Mouse (Mus musculus): ENCODE measurements around the gene Ptk7. TPM values are rescaled to one million over a fixed set of nuclear protein-coding genes. Genes with fewer than 3 reads are reported as not detected.

Gene Ptk7
- polyA plus RNA-seq, 1 experiment from 2014 or later = 52.6 TPM

GRCm38 (mm10) chr17:46642060-46642459, 12.8 kb upstream of the Ptk7 start:
- Histone ChIP-seq H3K4me1 (peaks cover 21% of the 10 kb centered on the region), H3K36me3 (peaks cover 52% of the 10 kb centered on the region), H3K9ac (no peak overlapping the region), H3K9me3 (no peaks in the 10 kb centered on the region), H3K27ac (replicated peaks) (no peak overlapping the region), H3K4me2 (no peak overlapping the region), H3K27me3 (replicated peaks) (no peaks in the 10 kb centered on the region), H3K4me3 (no peak overlapping the region)
- 87% methylated on average over 17 of the region's 17 CpGs for WGBS
- no peak for ATAC-seq (ENCODE audit: extremely low read depth, insufficient number of reproducible peaks, low FRiP score, low TSS enrichment)

DNA sequence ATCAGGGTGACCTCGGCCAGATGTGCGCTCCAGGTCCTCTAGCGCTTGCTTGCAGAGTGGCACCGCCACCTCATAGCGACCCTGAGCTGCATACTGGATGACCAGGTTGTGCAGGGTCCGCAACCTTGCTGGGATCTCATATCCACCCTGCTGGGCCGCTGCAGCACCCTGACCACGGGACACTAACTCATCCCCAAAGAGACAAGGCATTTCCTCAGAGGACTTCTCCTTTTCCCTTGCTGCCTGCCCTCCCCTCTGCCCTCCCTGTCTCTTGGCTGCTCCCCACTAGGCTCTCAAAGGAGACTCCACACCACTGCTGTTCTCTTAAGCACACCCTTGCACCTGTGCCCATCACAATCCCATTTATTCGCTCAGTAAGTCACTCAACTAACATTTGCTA, 10.6 kb upstream of the Ptk7 start:
- peaks cover 19% of the 10 kb centered on the region for H3K4me1 ChIP-seq
- 74% methylated on average over 9 of the region's 9 CpGs for WGBS
- no peak overlapping the region for H3K27ac ChIP-seq (replicated peaks)
- no peaks in the 10 kb centered on the region for H3K9me3 ChIP-seq
- no peak overlapping the region for H3K9ac ChIP-seq
- ATAC-seq (ENCODE audit: extremely low read depth, insufficient number of reproducible peaks, low FRiP score, low TSS enrichment) = no peak
- no peak overlapping the region for H3K4me2 ChIP-seq
- no peak overlapping the region for H3K4me3 ChIP-seq
- peaks cover 64% of the 10 kb centered on the region for H3K36me3 ChIP-seq
- no peaks in the 10 kb centered on the region for H3K27me3 ChIP-seq (replicated peaks)

GRCm38 (mm10) chr17:46636831-46637523, 7.7 kb upstream of the Ptk7 start:
- 0 out of 2 replicates have a peak overlapping the region, but pooled peaks have one; percentile 2 for H3K27ac ChIP-seq (replicated peaks)
- H3K9ac ChIP-seq = peak overlapping the region; percentile 64

GRCm38 (mm10) chr17:46629685-46630441, 559 bp upstream of the Ptk7 start:
- 10% methylated on average over 12 of the region's 12 CpGs for WGBS
- peaks cover 39% of the 10 kb centered on the region for H3K36me3 ChIP-seq
- no peak for ATAC-seq (ENCODE audit: extremely low read depth, insufficient number of reproducible peaks, low FRiP score, low TSS enrichment)

More at GRCm38 (mm10) chr17:46636831-46637523, 7.7 kb upstream of the Ptk7 start:
- ATAC-seq (ENCODE audit: extremely low read depth, insufficient number of reproducible peaks, low FRiP score, low TSS enrichment) = no peak
- Histone ChIP-seq H3K9me3 (no peaks in the 10 kb centered on the region), H3K27me3 (replicated peaks) (no peaks in the 10 kb centered on the region), H3K4me3 (peak overlapping the region; percentile 20; the same call in 1 of the 2 replicates), H3K36me3 (peaks cover 77% of the 10 kb centered on the region), H3K4me2 (peak overlapping the region; percentile 46), H3K4me1 (peaks cover 10% of the 10 kb centered on the region)
- WGBS = 24% methylated on average over 15 of the region's 15 CpGs

GRCm38 (mm10) chr17:46628471-46628790, 873 bp downstream of the Ptk7 start:
- H3K9ac ChIP-seq = peak overlapping the region; percentile 94
- peaks cover 66% of the 10 kb centered on the region for H3K4me1 ChIP-seq
- peak overlapping the region; percentile 93 for H3K27ac ChIP-seq (replicated peaks)
- no peak for ATAC-seq (ENCODE audit: extremely low read depth, insufficient number of reproducible peaks, low FRiP score, low TSS enrichment)
- 0% methylated on average over 13 of the region's 13 CpGs for WGBS
- peak overlapping the region; percentile 86 for H3K4me2 ChIP-seq
- peaks cover 26% of the 10 kb centered on the region for H3K36me3 ChIP-seq
- H3K9me3 ChIP-seq = no peaks in the 10 kb centered on the region
- H3K4me3 ChIP-seq = peak overlapping the region; percentile 74
- H3K27me3 ChIP-seq (replicated peaks) = no peaks in the 10 kb centered on the region

More at GRCm38 (mm10) chr17:46629685-46630441, 559 bp upstream of the Ptk7 start:
- Histone ChIP-seq H3K4me3 (peak overlapping the region; percentile 74), H3K9me3 (no peaks in the 10 kb centered on the region), H3K9ac (peak overlapping the region; percentile 94), H3K4me2 (peak overlapping the region; percentile 86), H3K27me3 (replicated peaks) (no peaks in the 10 kb centered on the region), H3K4me1 (peaks cover 51% of the 10 kb centered on the region), H3K27ac (replicated peaks) (peak overlapping the region; percentile 93)

GRCm38 (mm10) chr17:46627409-46627808, 1.9 kb downstream of the Ptk7 start:
- Histone ChIP-seq H3K4me3 (peak overlapping the region; percentile 74), H3K36me3 (peaks cover 16% of the 10 kb centered on the region), H3K9me3 (no peaks in the 10 kb centered on the region), H3K27me3 (replicated peaks) (no peaks in the 10 kb centered on the region), H3K9ac (peak overlapping the region; percentile 94), H3K27ac (replicated peaks) (0 out of 2 replicates have a peak overlapping the region, but pooled peaks have one; percentile 93), H3K4me1 (peaks cover 76% of the 10 kb centered on the region), H3K4me2 (peak overlapping the region; percentile 86)
- ATAC-seq (ENCODE audit: extremely low read depth, insufficient number of reproducible peaks, low FRiP score, low TSS enrichment) = no peak
- WGBS = 45% methylated on average over 6 of the region's 6 CpGs

GRCm38 (mm10) chr17:46624598-46624997, 4.7 kb downstream of the Ptk7 start:
- H3K27me3 ChIP-seq (replicated peaks) = no peaks in the 10 kb centered on the region
- H3K4me2 ChIP-seq = peak overlapping the region; percentile 63
- peak overlapping the region; percentile 24 for H3K4me3 ChIP-seq
- no peaks in the 10 kb centered on the region for H3K9me3 ChIP-seq
- H3K36me3 ChIP-seq = no peaks in the 10 kb centered on the region
- H3K4me1 ChIP-seq = peaks cover 87% of the 10 kb centered on the region
- H3K9ac ChIP-seq = peak overlapping the region; percentile 76
- 47% methylated on average over 12 of the region's 12 CpGs for WGBS
- peak overlapping the region; percentile 86 for H3K27ac ChIP-seq (replicated peaks)
- no peak for ATAC-seq (ENCODE audit: extremely low read depth, insufficient number of reproducible peaks, low FRiP score, low TSS enrichment)

DNA sequence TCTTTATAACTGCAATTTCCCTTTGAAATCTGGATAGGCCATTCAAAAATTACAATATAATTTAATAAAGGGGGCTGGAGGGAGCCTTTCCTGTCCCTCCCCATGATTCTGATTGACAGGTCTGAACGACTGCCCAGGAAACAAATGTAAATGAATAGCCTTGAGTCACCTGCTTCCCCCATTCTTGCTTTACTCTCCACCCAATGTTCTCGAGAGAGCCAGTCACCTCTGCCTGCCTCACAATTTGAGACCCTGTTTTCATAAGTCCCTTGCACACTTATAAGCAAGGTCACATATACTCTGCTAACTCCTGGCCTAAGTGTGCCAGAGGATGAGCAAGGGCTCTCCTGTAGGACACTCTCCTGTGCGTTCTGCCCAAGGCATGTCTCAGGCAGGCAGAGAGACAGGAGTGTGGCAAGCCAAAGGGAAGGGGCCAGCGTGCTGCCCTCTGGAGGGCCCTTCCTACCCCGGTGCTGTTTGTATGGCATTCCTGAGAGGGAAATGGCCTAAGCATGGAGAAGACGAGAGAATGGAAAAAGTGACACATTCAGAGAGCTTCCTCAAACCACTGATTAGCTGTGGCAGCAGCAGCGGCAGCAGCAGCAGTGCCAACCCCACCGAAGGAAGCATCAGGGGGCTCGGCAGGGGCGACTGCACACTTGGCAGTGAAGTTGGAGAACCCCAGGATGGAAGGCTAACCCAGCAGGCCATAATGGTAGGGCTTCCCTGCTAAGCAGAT, 5.3 kb downstream of the Ptk7 start:
- H3K36me3 ChIP-seq = no peaks in the 10 kb centered on the region
- H3K4me2 ChIP-seq = peak overlapping the region; percentile 63
- H3K27ac ChIP-seq (replicated peaks) = peak overlapping the region; percentile 86
- ATAC-seq (ENCODE audit: extremely low read depth, insufficient number of reproducible peaks, low FRiP score, low TSS enrichment) = no peak
- no peaks in the 10 kb centered on the region for H3K9me3 ChIP-seq
- WGBS = 9% methylated on average over 10 of the region's 10 CpGs
- H3K9ac ChIP-seq = peak overlapping the region; percentile 76
- peaks cover 92% of the 10 kb centered on the region for H3K4me1 ChIP-seq
- H3K27me3 ChIP-seq (replicated peaks) = no peaks in the 10 kb centered on the region
- peak overlapping the region; percentile 24 for H3K4me3 ChIP-seq

GRCm38 (mm10) chr17:46622269-46622668, 7.0 kb downstream of the Ptk7 start:
- H3K4me2 ChIP-seq = peak overlapping the region; percentile 63

GRCm38 (mm10) chr17:46621324-46621723, 8.0 kb downstream of the Ptk7 start:
- H3K4me2 ChIP-seq = peak overlapping the region; percentile 63
- no peak for ATAC-seq (ENCODE audit: extremely low read depth, insufficient number of reproducible peaks, low FRiP score, low TSS enrichment)
- H3K36me3 ChIP-seq = no peaks in the 10 kb centered on the region
- H3K4me3 ChIP-seq = peak overlapping the region; percentile 31
- peak overlapping the region; percentile 71 for H3K9ac ChIP-seq
- whole genome bisulfite sequencing = 27% methylated on average over 15 of the region's 15 CpGs
- peaks cover 99% of the 10 kb centered on the region for H3K4me1 ChIP-seq
- H3K27ac ChIP-seq (replicated peaks) = peak overlapping the region; percentile 95
- no peaks in the 10 kb centered on the region for H3K9me3 ChIP-seq
- H3K27me3 ChIP-seq (replicated peaks) = no peaks in the 10 kb centered on the region

More at GRCm38 (mm10) chr17:46622269-46622668, 7.0 kb downstream of the Ptk7 start:
- no peak for ATAC-seq (ENCODE audit: extremely low read depth, insufficient number of reproducible peaks, low FRiP score, low TSS enrichment)
- WGBS = 40% methylated on average over 11 of the region's 11 CpGs
- no peaks in the 10 kb centered on the region for H3K36me3 ChIP-seq
- H3K4me1 ChIP-seq = peaks cover 99% of the 10 kb centered on the region
- H3K27ac ChIP-seq (replicated peaks) = peak overlapping the region; percentile 95
- H3K9ac ChIP-seq = peak overlapping the region; percentile 53
- H3K4me3 ChIP-seq = no peak overlapping the region
- no peaks in the 10 kb centered on the region for H3K9me3 ChIP-seq
- H3K27me3 ChIP-seq (replicated peaks) = no peaks in the 10 kb centered on the region
